Mouse (Mus musculus): Measurements from ENCODE around the gene Serpina1f.
"Not testable (repeated sequence)": the region's sequence is repeated elsewhere in the genome, so short reads cannot be mapped to it uniquely, and the experiment has no call there.

Gene Serpina1f

DNA sequence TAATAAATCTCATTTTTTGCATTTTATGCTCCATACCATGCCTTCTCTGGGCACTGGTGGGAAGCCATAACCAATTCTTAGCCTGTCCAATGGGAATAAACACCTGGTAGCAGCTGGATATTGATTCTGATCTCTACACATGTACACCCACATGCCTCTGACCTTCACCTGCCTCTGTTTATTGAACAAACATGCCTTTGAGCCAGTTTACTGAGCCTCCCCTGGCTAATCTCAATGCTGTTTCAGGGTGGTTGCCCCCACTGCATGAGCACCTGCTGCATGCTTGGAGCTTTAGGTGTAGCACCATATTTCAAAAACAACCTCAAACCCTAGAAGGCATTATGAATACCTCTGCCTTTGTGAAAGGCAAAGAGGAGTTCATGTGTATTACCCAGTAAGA lies 33.3 kb downstream of the Serpina1f start:
- DNase-seq (ENCODE audit: low read depth, low spot score) = not testable (repeated sequence)

DNA sequence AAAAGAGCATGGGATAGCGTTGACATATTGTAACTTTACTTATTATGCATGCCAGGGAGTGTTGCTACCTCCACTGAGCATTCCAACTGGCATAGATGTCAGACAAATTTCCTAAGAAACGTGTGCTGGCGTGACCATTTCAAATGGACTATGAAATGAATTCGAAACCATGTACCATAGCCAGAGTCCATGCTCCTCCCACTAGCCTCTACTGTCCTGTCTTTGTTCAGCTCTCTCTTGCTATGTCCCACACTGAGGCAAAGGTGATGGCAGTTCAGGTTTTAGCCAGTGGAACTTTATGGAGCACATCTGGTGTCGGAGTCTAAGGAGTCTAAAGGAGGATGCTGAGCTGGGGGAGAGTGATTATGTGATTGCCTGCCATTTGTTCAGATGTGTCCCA lies 35.3 kb downstream of the Serpina1f start:
- DNase-seq (ENCODE audit: low read depth, low spot score) = no peak

DNA sequence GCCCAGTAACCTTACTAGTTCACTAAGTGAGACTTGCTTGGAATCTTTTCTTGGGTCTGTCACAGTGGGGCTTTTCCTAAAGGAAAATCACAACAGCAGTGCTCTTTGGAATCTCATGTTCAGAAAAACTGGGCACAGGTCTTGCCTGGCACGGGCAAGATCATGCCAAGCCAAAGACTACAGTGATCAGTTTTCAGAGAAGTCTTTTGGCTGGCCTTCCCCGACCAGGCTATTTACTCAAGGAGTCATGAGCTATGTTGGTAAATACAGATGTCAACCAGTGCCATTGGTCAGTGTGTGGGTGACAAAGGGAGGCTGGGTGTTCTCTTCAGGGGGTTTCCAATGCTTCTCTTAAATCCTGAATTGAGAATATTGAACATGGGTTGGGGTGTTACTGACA lies 36.2 kb downstream of the Serpina1f start:
- DNase-seq (ENCODE audit: low read depth, low spot score) = no peak

GRCm38 (mm10) chr12:103657991-103658390 lies 37.3 kb downstream of the Serpina1f start:
- no peak for DNase-seq (ENCODE audit: low read depth, low spot score)

GRCm38 (mm10) chr12:103656848-103657626 lies 38.3 kb downstream of the Serpina1f start, which contains the start of gene Serpina6:
Serpina6 (minus strand) TSS chr12:103657212.
- DNase-seq (ENCODE audit: low read depth, low spot score) = no peak

- no peak for DNase-seq (ENCODE audit: low read depth, low spot score)
Observed at GRCm38 (mm10) chr12:103655123-103656044, 39.9 kb downstream of the Serpina1f start.

GRCm38 (mm10) chr12:103653836-103654235 lies 41.5 kb downstream of the Serpina1f start:
- DNase-seq (ENCODE audit: low read depth, low spot score) = no peak

GRCm38 (mm10) chr12:103646314-103646713 lies 49.0 kb downstream of the Serpina1f start:
- no peak for DNase-seq (ENCODE audit: low read depth, low spot score)

- DNase-seq (ENCODE audit: low read depth, low spot score) = no peak
Observed at GRCm38 (mm10) chr12:103644601-103645000, 50.7 kb downstream of the Serpina1f start.

DNA sequence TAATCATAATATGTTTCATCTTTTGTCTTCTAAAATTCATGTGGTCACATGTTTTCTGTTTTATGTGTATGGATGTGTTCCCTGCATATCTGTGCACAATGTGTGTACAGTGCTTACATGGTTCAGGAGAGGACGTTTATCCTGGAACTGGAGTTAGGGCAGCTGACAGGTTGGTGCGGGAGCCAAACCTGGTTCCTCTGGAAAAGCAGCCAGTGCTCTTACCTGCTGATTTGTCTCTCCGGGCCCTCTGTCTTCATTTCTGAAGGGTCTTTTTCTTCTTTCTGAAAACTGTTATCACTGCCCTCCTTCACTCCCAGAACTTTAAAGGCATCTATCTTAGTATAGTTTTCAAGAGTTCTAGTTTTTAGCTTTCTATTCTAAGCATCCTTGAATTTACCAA lies 51.5 kb downstream of the Serpina1f start:
- DNase-seq (ENCODE audit: low read depth, low spot score) = no peak

DNA sequence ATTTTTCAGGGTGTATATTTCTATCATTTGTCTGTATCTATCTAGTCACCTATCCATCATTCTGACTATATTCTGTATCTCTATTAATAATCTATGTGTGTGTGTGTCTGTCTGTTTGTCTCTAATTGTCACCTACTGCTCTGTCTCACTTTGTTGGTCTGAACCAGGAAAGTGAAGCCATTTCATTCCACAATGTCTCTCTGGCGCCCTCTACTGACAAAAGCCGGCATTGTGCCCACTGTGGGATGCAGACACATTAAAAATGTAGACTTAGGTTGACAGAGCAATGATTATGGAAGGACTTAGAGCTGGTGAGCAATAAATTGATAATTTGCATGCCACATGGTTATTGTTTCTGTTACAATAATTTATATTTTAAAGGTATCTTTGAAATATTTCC lies 52.0 kb downstream of the Serpina1f start:
- DNase-seq (ENCODE audit: low read depth, low spot score) = peak; percentile 47
